Mouse (Mus musculus) adrenal gland, postnatal 36 days (tissue): ENCODE measurements around the gene Nr4a1. TPM values are rescaled to one million over a fixed set of nuclear protein-coding genes. Genes with fewer than 3 reads are reported as not detected.
A peak's percentile ranks its signal among the peaks of the same experiment; 100 is the strongest.

Experiments used
- DNase-seq, 2 experiments: peaks; one replicate each; pipeline ENCODE4 v3.0.0; 2021; ENCODE audit warnings: mixed read lengths in 1 of 2
- total RNA-seq, 2 experiments: library from RNA; stranded (reverse); gene quantifications; 2 replicates each; pipeline ENCODE4 v1.2.3; 2021

The Nr4a1 gene
- total RNA-seq, 2 experiments from 2014 or later, result 924 to 1,160 TPM

- DNase-seq, result no peak
These were observed 20.9 kb upstream of the Nr4a1 start for GRCm38 (mm10) chr15:101233183-101233582.

DNA sequence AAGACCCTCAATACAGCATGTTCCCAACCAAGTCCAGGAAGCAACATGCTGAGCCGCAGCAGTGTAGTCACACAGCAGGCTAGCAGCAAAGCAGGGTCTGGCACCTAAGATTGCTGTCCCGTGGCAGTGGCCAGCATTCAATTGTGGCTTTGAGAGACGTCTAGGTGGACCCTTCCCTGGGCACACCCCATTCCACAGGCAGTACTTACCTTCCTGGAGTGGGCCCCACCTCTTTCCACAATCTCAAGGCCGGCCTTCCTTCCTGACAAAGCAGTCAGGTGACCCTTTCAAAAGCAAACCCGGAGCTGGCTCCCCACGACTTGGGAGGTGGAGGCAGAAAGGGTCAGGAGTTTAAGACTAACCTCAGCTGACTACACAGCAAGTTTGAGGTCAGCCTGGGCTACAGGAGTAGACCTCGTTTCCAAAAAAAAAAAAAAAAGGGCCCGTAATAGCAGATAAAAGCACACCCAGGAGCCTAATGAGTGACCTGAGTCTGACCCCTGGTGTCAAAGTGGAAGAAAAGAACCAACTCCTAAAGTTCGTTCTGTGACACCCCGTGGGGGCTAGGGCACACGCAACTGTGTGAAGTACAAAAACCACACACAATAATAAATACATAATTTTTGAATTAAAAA, 20.3 kb upstream of the Nr4a1 start:
- DNase-seq, result no peak

DNA sequence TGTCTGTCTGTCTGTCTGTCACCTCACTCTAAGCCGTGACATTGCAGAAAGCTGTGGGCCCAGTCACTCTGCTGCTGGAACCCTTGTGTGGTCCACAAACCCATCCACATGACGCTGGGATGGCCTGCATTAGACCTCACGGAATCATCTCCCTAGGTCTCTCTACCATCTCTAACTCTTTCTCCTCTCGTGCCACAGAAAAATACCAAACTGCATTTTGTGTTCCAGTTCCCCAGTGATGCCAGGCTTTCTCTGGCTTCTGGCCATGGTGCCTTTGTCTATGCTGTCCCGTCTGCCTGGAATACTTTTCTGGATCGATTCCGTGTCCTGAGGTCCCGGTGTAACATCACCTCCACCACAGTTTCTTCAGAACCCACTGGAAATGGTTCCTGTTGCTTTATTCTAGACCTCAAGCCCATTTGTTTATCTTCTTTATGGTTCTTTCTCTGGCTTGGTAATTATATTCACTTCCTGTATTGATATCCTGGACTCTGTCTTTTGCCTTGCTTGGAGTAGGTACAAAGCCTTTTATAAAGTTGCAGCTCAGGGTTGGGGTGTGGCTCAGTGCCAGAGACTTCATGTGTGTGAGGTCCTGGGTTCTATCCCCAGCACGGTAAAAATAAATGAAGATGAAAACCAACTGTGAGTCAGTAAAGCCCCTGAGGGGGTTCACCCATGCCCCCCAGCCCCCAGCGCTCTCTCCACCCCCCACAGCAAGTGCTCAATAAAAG, 19.3 kb upstream of the Nr4a1 start:
- no peak for DNase-seq

- DNase-seq, result no peak
These were observed 18.7 kb upstream of the Nr4a1 start for GRCm38 (mm10) chr15:101235342-101235698.

- no peak for DNase-seq
These were observed 18.2 kb upstream of the Nr4a1 start for GRCm38 (mm10) chr15:101235728-101236327.

DNA sequence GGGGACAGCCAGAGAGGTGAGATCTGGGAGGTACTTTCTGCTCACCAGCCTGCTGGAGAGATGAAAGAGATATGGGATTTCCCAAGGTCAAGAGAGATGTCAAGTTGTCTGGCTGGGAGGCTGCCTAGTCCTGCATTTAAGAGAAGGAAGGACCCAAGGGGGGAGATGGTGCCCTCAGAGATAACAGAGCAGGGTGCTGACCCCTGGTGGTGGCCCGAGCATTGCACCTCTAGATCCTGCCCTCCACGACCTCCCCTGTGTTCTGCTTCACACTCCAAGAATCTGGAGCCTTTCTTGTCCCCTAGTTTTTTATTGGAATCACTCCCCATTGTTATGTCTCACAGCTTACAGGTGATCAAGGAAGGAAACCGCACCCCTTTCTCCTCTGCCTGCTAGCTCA, 17.2 kb upstream of the Nr4a1 start:
- DNase-seq, result peak; percentile 79 to 88

DNA sequence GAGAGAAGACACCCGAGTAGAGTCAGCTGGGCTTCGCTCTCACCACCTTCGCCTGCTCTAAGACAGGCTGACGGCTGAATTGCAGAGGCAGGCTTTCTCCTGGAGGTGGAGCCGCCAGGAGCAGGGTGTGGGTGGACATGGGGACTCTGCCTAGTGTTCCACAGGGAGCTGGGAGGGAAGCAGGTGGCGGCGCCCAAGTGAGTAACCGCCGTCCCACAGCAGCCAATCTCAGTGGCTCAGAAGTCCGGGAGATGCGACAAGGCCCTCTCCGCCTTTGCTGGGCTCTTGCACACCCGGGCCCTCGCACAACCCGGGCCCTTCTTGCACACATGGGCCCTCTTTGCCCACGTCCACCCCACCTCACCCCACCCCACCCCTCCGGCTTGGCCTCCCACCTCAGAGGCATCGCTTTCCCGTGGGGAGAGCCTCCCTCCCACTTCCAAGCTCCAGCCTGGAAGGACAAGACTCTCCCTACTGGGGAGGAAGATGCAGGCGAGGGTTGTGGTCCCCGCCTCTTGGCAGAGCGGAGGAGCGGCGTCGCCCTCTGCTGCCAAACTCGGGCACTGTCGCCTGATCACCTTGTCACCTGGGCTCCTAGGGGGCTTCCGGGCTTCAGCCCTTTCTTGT, 15.1 kb upstream of the Nr4a1 start:
- DNase-seq, result peak; percentile 61 to 72

- no peak for DNase-seq
These were observed 14.2 kb upstream of the Nr4a1 start for GRCm38 (mm10) chr15:101239821-101240220.

DNA sequence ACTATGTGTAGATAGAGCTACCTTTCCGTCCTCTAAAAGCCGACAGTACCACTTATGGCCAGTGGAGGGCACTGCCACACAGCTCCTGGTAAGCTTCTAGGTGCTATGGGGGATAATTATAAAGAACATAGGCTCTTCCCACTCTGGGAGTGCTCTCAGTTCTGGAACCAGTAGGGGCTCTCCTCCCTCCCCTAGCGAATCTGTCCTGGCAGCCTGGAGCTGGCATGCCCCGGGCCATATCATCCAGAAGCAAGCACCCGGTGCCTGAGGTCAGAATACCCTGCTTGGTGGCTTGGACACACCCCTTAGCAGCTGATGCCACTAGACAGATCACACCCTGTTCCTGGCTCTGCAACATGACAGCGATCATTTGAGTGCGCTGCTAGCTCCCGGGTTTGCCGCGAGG, 13.3 kb upstream of the Nr4a1 start:
- peak; percentile 86 to 87 for DNase-seq

DNA sequence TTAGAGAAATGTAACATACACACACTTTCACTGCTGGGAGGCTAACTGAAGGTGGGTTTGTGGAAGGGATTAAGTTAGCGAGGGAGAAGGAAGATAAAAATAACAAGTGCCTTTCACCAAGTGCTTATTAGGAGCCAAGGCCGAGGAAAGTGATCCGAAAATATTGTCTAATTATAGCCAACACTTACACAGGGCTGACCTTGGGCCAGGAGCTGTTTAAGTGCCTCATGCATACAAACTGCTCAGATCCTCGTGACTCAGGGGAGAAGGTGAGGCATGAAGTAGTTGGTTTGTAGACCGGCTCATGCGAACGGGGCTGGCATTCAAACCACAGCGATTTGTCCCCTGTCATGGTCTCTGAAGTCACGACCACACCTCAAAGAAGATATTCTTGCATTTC, 12.8 kb upstream of the Nr4a1 start:
- no peak for DNase-seq

DNA sequence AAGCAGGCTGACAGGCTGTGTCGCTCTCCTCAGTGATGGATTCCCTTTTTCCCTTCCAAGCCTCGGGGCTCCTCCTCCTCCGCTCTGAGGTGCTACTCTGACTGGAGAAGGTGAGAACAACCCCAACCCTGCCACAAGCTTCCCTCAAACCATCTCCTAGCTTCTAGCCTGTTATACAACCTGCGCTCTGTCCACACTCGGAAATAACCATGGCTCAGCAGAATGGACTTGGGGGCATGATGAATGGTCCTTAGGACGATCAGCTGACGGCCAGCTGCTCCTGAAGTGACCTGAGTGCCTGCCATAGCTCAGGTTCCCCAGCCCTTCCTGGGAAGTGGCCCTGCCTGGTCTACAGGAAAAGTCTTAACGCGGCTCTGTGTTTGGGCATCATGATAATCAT, 12.2 kb upstream of the Nr4a1 start:
- DNase-seq, result no peak

DNA sequence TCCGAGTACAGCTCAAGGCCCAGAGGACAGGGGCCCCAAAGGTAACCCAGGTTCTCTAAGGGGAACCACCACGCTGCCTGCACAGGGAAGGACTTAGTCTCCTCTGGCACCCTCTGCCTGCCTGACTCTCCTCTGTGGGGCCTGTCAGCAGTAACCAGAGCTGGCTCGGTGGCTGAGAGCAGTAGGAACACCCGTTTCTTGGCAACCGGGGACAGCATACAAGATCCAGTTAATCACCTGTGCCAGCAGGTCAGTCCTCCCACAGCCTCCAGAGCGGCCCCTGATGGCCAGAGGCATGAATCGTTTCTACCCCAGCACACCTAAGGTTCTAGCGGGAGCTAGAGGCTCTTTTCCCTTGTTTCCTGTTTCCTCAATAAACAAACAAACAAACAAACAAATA, 11.4 kb upstream of the Nr4a1 start:
- peak; percentile 36 to 55 for DNase-seq

DNA sequence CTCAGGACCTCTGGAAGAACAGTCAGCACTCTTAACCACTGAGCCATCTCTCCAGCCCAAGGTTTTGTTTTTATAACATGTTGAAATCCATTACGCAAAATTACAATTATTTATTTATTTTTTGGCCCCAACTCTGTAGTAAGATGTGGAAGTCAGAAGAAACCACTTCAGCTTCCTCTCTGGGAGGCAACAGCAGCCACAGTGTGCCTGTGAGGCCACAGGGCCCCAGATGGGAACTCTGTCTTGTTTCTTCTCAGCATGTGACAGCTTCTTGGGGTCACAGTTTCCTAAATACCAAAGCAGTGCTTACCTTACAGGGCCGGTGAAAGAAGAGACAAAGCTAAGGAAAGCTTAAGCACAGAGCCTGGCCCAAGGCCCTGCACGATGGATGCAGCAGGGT, 10.1 kb upstream of the Nr4a1 start:
- no peak for DNase-seq

- DNase-seq, result peak; percentile 97 to 98
These were observed 7.6 kb upstream of the Nr4a1 start for GRCm38 (mm10) chr15:101246231-101247154.

DNA sequence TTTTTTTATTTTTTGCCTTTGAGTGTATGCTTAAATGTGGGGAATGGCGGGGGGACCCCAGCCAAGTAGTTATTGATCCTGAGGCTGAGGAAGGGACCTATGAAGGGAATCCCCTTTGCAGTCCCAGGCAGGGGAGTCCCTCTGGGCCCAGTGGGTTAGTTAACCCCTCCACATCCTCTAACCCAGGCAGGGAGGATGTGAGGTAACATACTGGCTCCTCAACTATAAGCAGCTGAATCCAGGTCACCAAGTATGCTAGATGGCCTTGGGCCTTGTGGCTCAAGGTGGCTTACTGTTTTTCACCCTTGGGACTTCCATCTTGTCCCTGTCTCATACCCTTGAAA, 6.9 kb upstream of the Nr4a1 start:
- DNase-seq, result no peak

DNA sequence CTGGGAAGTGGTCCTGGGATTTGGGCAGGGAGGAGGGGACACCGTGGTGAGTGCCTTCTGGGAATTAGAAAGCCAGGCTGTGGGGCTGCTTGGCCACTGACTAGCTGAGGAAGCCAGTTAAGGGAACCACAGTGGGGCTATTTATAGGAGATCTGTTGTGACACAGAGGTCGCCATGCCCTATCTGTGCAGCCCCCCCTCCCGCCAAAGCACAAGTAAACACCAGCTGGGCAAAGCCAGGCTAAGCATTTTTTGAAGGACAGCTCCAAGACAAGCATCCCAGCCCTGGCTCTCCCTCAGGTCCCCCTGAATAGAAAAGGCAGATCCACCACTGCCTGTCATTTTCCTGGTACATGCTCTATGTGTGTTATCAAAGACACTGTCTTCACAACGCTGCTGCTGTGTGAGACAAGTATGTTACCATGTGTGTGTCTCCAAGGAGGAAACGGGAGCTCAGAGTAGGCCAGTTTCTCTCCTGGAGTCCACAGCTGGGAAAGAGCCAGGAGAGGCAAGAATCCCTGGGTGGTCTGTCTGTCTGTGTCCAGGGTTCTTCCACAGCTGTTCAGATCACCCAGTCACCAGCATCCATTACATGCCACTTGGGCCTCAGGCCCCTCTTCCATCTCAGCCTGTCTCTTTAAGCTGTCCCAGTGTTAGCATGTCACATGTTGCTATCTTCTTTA, 5.9 kb upstream of the Nr4a1 start:
- no peak for DNase-seq

DNA sequence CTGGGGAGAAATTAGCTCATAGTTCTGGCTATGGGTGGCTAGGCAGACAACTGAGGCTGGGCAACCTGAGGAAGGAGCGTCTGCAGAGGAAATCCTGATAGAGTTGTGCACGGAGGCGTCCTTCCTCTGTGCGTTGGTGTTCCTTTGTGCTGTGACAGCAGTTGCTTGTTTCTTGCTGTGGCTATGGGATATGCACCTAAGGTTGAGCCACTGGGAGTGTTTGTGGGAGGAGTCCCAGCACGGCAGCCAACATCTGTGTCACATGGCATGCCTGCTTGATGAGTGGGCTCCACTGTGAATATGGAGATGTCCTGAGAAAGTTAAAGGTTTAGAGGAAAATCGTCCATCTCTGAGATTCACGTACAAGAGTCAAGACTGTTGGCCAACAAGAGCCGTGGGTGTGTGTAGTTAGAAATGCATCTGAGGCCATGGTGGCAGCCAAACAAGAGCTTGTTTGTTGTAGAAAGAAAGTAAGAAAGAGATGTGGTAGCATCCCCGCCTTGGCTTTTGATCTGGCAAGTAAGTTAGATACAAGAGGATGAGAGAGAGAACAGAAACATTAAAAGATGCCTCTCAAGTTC, 3.8 kb upstream of the Nr4a1 start:
- DNase-seq, result no peak

GRCm38 (mm10) chr15:101251930-101252329, 2.1 kb upstream of the Nr4a1 start:
- no peak for DNase-seq

DNA sequence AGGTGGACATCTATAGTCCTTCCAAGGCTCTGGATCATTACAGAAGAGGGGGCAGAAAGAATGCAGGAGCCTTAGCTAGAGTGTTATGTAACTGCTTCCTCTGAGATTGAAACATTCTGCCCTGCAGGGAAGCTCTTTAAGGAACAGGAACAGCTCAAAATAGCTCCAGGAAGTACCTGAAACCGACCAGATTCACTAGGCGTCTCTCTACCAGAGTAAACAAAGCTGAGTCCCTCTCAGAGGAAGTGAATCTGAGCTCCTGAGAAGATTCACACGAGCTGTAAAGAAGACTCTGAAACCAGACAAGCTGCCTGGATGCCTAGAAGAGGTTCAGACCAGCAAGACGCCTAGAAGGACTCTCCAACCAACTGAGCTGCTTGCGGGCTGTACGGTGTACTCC, 1.5 kb upstream of the Nr4a1 start:
- DNase-seq, result no peak

GRCm38 (mm10) chr15:101253563-101253885, 545 bp upstream of the Nr4a1 start:
- no peak for DNase-seq

- no peak for DNase-seq
These were observed 1.9 kb downstream of the Nr4a1 start for GRCm38 (mm10) chr15:101255842-101256462.
